Mouse (Mus musculus): ENCODE measurements around the gene Pgk1.
"Not testable (repeated sequence)": the region's sequence is repeated elsewhere in the genome, so short reads cannot be mapped to it uniquely, and the experiment has no call there.

Pgk1 gene

DNA sequence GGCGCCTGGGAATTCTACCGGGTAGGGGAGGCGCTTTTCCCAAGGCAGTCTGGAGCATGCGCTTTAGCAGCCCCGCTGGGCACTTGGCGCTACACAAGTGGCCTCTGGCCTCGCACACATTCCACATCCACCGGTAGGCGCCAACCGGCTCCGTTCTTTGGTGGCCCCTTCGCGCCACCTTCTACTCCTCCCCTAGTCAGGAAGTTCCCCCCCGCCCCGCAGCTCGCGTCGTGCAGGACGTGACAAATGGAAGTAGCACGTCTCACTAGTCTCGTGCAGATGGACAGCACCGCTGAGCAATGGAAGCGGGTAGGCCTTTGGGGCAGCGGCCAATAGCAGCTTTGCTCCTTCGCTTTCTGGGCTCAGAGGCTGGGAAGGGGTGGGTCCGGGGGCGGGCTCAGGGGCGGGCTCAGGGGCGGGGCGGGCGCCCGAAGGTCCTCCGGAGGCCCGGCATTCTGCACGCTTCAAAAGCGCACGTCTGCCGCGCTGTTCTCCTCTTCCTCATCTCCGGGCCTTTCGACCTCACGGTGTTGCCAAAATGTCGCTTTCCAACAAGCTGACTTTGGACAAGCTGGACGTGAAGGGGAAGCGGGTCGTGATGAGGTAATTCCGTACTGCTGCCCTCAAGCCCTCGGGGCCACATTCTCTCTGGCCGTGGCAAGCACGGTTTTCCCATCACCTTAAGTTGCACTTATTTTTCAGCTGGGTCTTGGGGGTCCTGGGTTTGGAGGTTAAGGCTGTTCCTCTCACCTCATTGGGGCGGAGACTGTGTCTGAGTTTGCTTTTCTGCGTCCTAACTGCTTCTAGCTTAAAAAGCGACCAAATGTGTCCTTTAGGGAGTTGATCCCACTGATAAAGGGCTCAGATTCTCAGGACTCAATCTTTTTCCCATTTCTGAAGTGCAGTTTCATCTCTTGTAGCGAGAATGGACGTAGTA, at the start of gene Pgk1:
Gene Pgk1, plus strand, starts transcription at position 388 of the 937 bp plus-strand sequence.
- DNase-seq (ENCODE audit: low read depth, low spot score): peak; percentile 97

DNA sequence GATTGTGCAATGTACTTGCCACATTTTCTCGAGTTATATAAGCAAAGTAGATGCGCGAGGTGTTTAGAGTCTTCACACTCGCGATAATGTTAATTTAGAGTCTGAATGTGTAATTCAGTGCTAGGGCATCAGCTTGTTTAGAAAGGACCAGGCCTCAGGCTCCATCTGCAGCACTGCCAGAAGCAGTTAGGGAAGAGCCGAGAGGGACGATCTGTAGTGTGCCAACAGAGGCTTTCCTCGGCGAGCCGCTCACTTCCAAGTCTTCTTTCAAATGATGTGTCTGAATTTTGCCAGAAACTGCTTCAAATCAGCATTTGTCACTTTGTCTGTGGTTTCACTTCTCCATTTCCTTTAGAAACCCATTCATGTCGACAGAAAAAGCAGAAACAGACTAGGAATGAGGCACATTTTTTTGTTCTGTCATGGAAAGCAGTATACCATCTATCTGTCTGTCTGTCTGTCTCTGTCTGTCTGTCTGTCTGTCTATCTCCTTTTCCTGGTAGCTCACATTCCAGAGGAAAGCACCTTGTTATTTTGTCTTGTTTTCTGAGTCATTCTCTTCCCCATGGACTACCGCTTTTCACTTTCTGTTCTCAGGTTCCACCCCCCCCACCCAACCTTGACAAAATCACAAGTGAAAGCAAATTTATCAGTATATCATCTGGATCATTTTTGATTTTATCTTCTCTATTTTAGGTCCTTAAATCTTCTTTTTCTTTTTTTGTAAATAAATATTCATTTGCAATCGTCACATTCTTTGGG, 47.4 kb upstream of the Pgk1 start:
- DNase-seq (ENCODE audit: low read depth, low spot score): no peak

DNA sequence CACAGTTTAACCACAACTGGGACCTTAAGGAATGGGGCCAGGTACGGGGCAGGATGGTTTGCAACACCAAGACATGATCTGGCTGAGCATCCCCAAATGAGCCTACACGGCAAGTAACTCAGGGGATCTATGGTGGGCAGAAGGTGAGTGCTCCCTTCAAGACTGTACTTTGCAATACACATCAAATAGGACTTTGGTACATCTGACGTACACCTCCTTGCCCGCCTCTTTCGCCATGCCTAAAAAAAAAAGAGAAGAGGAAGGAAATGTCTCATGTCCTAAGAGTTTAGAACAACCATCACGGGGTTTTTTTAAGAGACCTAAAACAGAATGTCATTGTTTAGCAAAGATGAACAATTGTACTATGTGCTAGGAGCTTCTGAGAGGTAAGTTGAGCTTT, 44.0 kb upstream of the Pgk1 start, which contains the start of gene Tlr13:
Gene Tlr13, plus strand, starts transcription at position 269 of the 400 bp plus-strand sequence.
- DNase-seq (ENCODE audit: low read depth, low spot score): no peak

DNA sequence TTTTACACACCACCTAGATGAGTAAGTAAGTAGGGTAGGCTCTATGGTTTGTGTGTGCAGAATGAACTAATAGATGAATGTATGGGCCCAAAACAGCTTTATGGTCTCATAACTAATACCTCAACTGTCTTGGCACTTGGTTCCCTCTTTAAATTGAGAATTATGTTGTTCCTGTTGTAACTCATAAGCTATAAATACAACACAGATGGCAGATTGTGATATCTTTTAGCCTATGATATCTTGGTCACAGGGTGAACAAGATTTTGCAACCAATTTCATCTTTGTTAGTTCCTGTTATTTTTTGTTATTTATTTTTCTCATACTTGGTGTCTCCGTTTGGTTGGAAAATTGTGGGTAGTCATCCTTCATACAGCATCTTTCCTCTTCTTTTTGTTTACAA, 38.7 kb upstream of the Pgk1 start:
- DNase-seq (ENCODE audit: low read depth, low spot score): no peak

DNA sequence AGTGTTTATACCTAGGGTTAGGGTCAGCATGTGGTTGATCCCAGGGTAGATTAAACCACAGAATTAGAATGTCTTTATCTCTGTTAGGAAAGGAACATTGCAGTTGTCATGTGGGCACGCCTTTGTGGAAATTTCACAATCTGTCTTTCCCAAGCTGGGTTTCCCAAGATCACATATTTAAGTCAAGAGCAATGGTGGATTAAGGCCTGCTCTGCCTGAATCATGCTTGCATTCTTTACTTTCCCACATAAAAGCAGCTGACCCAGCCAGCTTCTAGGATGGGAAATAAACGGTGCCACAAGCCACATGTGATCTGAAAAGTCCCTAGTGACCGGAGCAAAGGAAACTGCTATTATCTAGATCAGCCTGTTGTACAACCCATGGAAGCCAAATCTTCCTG, 37.4 kb upstream of the Pgk1 start:
- DNase-seq (ENCODE audit: low read depth, low spot score): peak; percentile 69

DNA sequence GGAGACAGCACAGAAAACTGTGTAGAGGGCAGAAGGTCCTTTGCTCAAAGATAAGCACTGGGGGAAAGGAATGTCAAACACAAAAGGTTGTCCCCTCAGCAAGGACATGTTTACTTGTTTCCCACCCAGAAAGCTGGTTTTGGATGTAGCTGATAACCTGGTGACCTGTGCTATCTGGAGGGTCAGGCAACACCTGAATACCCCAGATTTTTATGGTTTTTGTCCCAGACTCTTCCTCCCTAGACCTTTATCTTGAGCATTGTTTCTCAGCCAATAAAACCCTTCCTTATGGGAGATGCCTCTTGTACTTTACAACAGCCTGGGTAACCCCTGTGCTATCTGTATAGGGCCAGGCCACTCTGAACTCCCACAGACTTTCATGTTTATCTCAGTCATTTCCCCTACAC, 32.7 kb upstream of the Pgk1 start:
- DNase-seq (ENCODE audit: low read depth, low spot score): no peak

DNA sequence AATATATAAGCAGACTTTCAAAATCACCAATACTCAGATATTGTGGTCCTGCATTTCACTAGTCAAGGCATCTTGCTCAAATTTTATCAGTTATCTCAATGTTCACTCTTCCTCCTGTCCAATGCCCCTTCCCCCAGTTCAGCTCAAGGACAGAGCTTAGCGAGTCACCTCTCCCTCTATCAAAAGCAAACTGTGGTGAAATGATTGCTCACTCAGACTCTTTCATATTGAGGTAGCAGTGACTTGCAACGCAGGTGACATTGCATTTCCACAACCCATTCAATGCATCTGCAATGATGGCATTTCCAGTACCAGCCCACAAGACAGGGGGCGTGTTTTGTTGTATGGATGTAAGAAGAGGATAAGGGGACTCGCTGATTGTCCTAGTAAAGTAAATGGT, 31.0 kb upstream of the Pgk1 start:
- DNase-seq (ENCODE audit: low read depth, low spot score): no peak

DNA sequence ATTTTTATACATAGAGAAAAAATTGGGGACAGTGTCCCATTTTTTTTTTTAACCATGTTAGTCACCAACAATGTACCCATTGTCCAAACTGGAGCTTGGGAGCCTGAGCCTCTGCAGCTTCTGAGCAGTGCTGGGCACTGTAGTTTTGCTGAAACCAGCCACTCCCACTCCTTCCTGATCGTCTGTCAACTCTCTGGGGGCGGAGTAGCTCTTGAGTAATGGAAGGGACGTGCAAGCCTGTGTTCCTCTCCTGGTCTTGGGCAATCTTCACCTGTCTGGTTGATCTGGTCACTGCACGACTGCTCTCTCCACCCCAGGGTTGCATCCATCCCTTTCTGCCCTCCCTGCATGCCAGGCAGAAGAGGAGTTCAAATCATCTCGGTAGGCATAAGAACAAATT, 22.9 kb upstream of the Pgk1 start:
- peak; percentile 47 for DNase-seq (ENCODE audit: low read depth, low spot score)

DNA sequence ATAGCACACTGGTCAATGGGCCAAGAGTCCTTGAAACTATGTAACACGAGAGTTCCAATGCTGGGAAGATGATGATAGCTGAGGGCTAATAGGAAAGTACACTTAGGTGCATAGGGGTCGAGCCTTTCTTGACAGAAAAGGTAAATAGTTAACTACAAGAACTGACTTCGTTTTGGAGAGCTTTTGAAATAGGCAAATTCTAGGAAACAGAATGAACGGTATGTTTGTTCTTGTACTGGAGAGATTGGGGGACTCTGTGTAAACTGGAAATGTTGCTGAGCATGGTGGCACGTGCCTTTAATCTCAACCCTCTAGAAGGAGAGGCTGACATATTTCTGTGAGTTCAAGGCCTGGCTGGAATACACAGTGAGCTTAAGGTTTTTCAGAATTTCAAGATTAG, 22.3 kb upstream of the Pgk1 start:
- DNase-seq (ENCODE audit: low read depth, low spot score): no peak

DNA sequence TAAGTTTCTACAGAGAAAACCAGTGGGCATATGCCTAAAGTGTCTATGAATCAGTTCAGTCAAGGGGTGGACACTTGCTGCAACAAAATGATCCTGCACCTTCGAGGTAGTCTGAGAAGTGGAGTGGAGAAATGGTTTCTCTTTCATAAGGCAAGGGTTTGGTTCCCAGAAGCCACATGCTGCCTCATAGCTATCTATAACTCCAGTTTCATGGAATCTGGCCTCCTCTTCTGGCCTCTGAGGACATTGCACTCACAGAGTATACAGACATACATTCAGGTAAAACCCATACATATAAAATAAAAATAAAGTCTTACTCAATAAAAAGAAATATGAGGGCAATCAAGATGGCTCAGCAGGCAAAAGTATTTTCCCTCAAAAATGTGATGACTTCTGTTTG, 21.8 kb upstream of the Pgk1 start:
- DNase-seq (ENCODE audit: low read depth, low spot score): peak; percentile 72

DNA sequence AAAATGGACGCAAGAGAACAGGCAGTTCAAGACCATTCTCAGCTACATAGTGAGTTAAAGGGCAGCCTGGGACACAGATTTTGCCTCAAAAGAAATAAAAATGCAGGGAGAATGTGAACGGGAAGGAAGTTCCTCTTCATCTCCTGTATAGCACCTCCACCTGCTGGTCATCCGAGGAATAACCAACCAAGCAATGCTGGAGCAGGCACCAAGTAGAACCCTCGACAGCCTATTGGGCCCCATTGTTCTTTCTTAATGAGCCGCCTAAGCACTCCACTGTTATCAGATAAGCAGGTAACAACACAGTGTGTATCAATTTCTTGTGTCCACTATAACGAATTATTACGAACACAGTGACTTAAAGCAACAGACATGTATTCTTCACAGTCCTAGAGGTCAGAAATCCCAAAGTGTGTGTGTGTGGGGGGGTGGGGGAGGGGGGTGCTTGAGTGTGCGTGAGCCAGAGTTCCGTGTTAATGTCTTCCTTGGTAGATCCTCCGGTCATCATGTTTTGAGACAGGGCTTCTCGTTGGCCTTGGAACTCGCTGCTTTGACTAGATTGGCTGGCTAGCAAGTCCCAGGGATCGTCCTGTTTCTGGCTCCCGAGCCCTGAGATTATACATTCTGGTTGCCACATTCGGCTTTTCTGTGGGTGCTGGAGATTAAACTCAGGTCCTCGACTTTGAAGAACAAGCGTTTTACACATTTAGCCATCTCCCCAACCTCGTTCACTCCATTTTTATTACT, 15.6 kb upstream of the Pgk1 start:
- DNase-seq (ENCODE audit: low read depth, low spot score): peak; percentile 84

DNA sequence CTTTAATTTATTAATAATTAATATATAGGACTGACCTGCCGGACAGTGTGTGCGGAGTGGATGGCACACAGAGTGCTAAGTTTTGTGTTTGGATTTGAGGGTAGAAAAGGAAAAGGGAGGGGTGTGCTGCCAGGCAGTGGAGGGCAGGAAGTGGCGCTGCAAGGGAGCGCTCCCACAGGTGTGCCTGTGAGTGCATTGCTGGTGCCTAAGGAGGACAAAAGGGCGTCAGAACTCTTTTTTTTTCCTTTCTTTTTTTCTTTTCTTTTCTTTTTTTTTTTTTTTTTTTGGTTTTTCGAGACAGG, 15.1 kb upstream of the Pgk1 start:
- DNase-seq (ENCODE audit: low read depth, low spot score): no peak

DNA sequence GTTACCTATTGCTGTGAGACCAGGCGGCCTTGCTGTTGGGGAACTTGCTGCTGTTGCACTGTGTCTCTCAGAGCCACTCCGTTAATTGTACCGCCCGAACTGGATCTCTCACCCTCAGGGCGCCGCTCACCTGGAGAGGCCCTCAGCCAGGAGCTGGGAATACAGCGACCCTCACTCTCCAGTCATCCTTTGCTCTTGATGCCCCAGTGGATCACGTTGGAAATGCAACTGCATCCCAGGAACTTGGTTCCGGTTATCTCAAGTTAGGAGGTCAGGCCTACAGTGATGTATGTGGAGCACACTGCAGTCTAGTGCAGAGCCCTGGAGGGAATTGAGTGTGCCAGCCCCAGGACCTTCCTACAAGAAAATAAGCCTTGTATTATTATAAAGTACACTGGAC, 10.6 kb upstream of the Pgk1 start:
- DNase-seq (ENCODE audit: low read depth, low spot score): no peak

DNA sequence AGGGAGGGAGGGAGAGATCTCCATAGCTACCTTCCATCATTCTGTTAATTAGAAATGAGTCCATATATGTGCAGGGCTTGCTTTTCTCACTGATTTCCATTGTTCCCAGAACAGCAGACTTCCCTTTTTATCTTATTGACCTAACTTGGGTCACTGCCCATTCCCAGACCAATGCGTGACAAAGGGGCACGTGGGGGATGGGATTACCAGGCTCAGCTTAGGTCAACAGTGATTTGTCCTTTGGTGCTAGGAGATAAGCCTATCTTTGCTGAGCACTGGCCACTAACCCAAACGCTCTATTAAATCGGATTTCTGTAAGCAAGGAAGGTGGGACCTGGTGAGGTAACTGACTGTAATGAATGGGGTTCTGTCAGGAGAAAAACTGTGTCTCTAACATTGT, 2.6 kb upstream of the Pgk1 start:
- no peak for DNase-seq (ENCODE audit: low read depth, low spot score)

DNA sequence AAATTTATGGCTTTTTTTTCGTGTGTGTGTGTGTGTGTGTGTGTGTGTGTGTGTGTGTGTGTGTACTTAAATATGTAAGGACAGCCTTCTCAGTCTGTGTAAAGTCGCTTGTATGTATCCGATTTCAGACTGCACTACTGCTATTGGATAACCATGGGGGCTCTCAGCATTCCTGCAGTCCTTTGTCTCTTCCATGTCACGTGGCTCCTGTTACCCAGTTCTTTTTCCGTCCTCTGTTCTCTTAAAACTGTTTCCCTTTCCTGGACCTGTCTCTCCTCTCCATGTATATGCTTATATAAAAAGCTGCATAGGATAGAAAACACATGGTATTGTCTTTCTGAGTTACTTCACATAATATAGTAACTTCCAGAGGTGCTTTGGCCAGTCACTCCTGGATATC, 1.2 kb upstream of the Pgk1 start:
- DNase-seq (ENCODE audit: low read depth, low spot score): peak; percentile 80

DNA sequence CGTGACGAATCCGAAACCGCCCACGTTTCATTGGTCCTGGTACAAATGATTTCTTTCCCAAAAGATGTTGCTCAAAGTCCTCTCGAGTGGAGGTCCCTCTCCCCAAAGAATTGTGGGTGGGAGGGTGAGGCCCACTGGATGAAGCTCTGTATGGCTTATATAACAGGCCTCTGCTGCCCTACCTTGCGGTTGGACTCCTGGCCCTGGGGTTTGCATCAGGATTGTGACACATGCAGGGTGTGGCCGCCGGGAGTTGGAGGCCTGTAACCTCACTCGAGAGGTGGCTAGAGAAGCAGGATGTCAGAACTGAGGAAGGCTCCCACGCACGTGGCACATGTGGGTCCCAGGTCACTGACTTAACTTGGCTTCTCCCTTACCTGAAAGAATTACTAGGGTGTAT, 837 bp downstream of the Pgk1 start:
- peak; percentile 79 for DNase-seq (ENCODE audit: low read depth, low spot score)

DNA sequence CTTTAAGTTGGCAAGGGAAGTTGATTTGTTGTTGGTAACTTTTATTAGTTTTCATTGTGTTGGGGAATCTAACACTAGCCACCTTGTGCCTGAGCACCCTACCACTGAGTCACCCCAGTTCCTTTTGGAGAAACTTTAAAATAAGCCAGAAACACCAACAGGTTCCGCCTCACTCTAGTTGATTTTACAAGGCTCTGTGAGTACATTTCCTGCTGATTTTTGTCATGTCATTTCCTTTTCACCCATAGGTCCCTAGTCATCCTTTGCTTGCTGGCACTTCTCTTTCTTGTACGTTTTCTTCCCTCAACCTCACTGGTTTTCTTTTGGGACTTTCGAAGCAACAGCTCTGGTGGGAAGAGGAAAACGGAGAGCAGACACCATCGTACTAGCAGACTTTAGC, 2.5 kb downstream of the Pgk1 start:
- no peak for DNase-seq (ENCODE audit: low read depth, low spot score)

DNA sequence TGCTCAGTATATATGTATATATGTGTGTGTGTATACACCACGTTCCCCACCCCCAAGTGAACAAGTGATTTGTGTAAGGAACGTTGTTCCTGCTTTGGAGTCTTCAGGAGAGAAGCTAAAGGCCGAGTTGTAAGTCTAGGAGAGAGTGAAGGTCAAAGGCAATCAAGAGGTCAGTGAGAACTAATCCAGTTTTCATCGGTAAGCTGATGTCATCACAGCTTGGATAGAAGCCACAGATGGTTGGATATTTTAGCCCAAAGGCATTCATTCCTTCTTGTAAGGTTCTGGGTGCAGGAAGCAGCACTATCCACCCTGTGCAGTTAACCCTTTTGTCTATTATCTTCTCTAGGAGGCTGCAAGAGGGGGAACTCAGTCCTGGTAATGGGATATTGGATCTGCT, 3.2 kb downstream of the Pgk1 start:
- DNase-seq (ENCODE audit: low read depth, low spot score): peak; percentile 63

DNA sequence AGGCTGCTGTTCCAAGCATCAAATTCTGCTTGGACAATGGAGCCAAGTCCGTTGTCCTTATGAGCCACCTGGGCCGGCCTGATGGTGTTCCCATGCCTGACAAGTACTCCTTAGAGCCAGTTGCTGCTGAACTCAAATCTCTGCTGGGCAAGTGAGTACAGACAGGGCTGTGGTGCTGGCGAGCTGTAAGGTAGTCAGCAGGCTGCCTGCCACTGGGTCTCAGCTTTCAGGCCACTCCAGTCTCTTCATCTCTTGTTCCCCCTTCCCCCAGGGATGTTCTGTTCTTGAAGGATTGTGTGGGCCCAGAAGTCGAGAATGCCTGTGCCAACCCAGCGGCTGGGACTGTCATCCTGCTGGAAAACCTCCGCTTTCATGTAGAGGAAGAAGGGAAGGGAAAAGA, 7.5 kb downstream of the Pgk1 start:
- not testable (repeated sequence) for DNase-seq (ENCODE audit: low read depth, low spot score)

DNA sequence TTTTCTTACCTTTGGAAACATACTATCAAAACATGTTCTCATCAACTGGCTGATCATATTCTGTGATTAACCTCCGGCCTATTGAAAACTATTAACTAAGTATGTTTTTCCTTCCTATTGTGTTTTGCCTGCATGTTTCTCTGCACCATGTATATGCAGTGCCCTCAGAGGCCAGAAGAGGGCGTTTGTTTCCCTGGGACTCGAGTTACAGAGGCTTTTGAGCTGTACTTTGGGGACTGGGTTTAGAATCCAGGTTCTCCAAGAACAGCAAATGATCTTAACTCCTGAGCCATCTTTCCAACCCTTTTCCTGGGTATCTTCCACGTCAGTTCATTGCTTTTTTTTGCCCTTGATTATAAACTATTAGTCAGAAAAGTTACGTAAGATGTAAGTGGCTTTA, 10.4 kb downstream of the Pgk1 start:
- DNase-seq (ENCODE audit: low read depth, low spot score): peak; percentile 46

DNA sequence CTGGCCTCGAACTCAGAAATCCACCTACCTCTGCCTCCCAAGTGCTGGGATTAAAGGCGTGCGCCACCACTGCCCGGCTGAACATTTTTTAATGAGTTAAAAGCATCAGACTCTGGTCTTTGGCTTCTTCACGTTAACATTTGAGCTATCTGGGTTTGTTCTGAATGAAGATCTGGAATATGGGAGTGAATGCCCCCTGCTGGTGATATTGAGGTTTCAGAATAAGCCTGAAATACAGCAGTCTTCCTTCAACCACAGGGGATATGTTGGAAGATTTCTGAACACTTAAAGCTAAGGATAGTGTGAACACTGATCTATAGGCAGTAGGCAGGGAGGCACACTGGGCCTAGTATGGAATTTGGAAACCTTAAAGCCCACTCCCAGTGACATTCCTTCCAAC, 12.0 kb downstream of the Pgk1 start:
- DNase-seq (ENCODE audit: low read depth, low spot score): peak; percentile 56

DNA sequence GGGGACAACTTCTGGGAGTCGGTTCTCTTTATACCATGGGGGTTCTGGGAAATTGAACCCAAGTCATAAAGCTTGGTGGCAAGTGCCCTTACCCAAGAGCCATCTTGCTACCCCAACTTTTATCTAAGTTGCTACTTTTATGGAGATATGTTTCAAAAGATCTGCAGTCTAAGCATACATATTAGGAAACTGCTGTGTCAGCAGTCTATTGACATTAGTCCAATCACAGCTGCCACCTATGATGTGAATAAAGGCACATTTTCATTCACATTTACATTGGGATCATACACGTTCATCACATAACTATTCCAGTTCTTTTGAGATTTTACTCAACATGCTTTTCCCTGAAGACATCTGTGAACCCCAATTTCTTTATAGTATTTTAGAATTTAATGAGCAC, 22.2 kb downstream of the Pgk1 start:
- no peak for DNase-seq (ENCODE audit: low read depth, low spot score)
